Mouse (Mus musculus) B cell, adult 2 months (primary cell): ENCODE data around the gene Gm37240.

Experiments
- DNase-seq, 2 experiments: peaks; one replicate each; pipeline ENCODE4 v3.0.0; 2022

Gene Gm37240

DNA sequence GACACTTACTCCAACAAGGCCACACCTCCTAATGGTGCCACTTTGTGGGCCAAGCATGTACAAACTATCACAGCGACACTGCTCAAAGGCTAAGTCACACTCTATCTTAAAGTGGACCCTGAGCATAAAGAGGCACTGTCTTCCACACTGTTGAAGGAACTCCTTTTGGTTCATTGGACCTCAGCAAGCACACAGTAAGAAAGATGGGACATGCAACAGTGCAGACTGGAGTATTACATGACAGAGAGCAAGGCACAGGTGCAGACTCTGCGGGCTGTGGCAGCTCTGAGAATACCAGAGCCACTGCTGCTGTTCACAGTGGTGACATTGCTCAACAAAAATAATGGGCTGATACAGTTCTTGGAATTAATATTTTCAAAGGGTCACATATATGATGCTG, 907.2 kb downstream of the Gm37240 start:
- no peak for DNase-seq

DNA sequence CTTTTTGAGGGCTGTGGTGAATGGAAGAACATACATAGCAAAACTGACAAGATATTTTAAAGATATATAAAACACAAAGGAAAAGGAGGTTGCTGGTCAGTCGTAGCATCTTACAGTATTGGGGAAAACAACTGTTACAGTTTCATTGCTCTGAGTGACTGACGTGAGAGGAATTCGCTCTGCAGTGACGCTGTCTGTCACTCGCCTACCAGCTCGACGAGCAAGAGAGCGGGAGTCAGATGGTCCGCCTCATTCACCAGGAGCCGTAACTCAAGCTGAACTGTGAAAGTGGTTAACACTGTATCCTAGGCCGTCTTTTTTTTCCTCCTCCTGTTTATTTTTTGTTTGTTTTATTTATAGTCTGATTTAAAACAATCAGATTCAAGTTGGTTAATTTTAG, 908.6 kb downstream of the Gm37240 start:
- DNase-seq = no peak

DNA sequence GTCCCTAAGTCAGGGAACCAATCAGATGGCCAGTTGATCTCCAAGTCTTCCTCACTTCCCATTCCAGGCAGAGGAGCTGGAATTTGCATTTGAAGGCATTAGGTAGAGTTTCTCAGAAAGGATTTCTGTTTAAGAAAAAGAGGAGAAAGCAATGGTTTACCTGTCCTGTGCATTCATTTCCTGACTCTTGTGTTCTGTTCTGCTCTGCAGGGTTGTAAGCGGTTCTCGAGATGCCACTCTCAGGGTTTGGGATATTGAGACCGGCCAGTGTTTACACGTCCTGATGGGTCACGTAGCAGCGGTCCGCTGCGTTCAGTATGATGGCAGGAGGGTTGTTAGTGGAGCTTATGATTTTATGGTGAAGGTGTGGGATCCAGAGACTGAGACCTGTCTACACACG, 913.1 kb downstream of the Gm37240 start:
- DNase-seq = no peak

DNA sequence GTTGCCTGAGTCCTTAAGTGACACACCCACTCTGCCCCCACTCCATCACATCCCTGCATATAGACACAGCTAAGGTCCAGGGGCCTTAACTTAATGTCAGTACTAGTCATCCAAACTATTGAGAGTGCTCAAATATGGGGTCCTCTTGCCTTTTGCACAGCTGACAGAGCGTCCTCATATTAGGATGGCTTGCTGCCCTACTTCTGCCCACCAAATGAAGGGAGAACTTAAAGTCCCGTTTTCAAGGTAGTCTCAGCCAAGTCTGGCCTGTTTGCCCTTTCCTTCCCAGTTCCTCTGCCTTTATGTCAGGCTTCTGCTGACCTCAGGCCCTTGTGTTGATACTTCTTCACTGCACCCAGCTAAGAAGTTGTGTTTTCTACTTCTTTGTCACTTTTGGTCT, 914.4 kb downstream of the Gm37240 start:
- no peak for DNase-seq

DNA sequence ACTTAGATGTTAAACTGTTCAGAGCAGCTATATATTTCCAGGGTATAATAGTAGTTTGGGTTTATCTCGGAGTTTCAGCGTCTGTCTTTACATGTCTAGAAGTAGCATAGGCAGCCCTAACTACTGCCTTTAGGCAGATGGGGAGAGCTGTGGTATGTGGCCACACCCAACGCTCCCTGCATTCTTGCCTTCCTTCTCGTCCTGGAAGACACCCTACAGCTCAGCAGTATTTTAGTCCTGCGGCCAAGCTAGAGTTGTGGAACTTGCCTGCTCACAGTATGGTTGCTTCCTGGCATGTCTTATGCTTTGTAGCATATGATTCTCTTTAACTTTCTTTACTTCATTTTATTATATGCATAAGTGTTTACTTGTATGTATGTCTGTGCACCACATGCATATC, 915.8 kb downstream of the Gm37240 start:
- DNase-seq = no peak

GRCm38 (mm10) chr3:84967364-84967763, 920.0 kb downstream of the Gm37240 start:
- no peak for DNase-seq

DNA sequence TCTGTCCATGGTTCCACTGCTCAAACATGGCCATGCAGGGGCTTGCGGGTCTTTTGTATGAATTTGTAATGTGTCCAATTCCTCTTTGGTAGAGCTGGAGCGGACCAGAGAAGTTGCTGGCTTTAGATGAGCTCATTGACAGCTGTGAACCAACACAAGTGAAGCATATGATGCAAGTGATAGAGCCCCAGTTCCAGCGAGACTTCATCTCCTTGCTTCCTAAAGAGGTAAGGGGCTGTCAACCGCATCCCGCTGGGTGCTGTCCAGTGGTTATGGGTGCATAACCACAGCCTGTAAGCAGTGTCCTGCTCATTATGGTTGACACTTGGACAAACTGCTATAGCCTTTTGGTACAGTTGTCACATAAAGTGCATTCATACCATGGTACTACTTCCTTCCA, 922.2 kb downstream of the Gm37240 start:
- DNase-seq = no peak

DNA sequence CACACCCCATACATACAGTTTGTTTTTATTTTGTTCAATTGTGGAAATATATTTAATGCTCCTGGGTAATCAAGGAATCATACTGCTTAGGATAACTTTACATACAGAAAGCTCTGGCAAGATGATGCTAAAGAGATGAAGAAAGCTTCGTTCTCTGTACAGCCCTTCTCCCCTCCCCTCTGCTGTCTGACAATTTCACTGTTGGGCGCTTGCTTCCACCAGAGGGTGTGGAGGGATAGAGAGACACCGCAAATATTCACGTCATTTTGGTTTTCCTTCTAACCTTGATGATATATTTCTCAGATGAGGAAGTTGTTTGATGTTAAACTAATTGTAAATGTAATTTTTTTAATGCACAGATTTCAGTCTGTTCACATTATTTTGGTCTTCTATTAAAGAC, 931.5 kb downstream of the Gm37240 start:
- DNase-seq = no peak

DNA sequence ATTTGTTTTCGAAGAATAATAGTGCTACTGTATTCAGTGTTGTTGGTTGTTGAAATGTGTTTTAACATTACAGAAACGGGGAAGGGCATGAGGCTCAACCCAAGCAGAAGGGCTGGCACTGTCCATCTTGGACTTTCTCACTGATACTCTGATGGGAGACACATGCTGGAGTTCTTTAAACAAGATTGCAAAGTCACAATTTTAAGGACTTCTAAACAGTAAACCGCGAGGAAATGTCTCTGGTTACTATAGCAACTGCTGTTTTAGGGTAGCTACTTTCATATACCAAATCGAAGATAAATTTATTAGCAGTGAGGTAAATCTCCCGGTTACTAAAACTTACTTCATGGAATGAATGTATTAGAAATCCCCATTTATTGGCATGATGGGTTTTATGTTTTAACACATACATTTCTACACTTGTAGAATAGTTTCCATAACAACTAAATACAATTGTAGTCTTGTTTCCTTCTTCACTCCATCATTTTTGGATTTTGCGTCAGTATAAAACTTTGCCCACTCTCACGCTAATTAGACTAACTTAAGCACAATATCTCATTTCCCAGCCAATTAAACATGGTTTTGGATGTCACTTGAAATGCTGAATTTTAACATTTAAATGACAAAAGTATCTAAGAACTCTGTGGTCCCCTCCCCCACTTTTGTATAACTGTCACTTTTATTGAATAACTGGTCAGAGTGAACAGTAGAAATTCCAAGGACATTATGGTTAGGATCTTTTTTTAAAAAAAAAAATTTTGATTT, 932.1 kb downstream of the Gm37240 start:
- no peak for DNase-seq

GRCm38 (mm10) chr3:84952585-84953187, 934.6 kb downstream of the Gm37240 start:
- DNase-seq = no peak

DNA sequence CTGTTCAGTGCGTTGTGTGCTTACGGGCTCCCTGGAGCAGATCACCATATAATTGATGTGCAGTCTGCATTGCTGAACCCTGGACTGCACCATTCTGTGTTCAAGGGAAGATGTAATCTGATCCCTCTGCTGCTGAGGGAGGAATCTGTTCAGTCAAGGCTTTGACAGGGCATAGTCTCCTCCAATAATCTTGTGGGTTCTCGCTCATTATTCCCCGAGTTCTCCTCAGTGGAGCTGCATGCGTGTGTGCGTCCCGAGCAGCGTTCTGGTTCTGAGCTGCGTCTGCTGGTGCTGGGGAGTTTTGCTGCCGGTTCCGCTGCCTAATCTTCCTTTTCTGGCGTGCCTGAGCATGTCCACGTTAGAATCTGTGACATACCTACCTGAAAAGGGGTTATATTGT, 935.2 kb downstream of the Gm37240 start:
- no peak for DNase-seq

- no peak for DNase-seq
These were observed 935.6 kb downstream of the Gm37240 start for GRCm38 (mm10) chr3:84951698-84952097.

- no peak for DNase-seq
These were observed 937.9 kb downstream of the Gm37240 start for GRCm38 (mm10) chr3:84949387-84949786.

DNA sequence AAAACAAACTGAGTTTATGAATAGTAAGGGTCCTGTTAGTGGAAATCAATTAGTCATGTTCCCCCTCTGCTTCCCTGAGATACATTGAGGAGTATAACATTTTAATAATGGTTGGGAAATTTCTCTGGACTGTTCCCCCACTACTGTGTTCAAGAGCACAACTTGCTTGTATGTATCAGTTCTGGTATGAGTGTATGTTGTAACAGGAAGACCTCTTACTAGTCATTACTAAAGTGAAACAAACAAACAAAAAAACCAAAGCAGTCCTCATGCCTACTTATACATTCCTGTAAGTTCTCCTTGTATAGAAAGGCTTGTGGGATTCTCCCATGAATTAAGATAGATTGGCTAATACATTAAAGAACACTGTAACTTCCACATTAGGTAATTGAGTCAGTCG, 940.9 kb downstream of the Gm37240 start:
- DNase-seq = no peak

DNA sequence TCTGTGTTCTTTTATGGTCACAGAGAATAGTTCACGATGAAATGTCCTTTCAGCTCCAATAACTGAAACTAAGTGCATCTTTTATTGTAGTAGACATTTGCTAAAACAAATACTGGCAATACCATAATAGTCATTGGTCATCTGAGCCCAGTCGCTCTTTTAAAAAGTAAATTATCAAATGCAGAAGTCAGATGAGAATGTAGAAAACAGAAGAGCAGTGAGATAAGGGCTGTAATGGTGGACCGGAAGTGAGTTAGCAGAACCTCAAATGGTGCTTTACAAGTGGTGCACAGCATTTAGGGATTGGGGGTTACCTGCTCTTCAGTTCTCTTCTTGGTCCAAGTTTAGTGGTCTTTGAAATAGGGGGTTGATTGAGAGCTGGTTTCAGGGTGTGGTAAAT, 942.4 kb downstream of the Gm37240 start:
- no peak for DNase-seq

DNA sequence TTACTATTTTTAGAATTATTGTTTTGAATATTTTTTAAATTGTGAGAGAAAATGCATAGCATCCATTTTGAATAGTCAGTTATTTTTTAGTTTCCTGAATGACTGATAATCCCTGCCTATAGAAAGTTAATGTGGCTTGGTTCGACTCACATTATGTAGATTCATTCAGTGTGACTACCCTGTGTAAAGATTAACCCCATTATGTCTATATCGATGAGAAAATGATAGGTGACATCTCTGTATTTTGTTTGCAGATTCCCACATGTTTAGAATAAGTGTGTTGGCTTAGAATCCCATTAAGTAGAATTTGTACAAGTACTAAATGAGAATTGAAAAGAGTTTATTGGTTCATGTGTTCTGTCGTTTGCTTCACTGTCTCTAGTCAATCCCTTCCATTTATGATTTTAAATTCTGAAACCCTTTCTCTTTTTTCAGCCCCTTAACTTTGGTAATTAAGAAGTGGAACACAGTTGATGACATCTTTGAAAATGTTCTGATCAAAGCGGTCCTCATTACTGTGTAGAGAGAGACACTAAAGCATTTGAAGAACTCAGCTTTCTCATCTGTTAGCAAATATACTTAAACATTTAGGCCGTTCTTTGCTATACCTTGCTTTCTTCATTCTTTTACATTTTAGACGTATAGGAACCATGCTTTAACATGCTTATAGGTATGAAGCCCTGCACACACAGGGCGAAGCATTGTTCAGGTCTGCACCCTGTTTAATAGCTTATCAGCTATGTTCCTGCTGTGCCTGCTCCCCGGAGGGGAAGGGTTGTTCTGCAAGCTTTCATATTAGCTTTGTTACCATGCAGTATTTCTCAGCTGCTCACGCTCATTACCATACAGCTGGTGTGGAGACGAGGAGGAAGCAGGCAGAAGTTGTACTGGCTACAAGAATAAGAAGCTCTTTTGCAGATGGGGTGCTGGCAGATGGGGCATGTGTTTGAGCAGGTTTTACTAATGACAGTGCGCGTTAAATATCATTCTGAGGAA, 949.7 kb downstream of the Gm37240 start:
- DNase-seq = no peak

GRCm38 (mm10) chr3:84936956-84937355, 950.4 kb downstream of the Gm37240 start:
- no peak for DNase-seq

- DNase-seq = no peak
These were observed 951.1 kb downstream of the Gm37240 start for GRCm38 (mm10) chr3:84936252-84936651.

DNA sequence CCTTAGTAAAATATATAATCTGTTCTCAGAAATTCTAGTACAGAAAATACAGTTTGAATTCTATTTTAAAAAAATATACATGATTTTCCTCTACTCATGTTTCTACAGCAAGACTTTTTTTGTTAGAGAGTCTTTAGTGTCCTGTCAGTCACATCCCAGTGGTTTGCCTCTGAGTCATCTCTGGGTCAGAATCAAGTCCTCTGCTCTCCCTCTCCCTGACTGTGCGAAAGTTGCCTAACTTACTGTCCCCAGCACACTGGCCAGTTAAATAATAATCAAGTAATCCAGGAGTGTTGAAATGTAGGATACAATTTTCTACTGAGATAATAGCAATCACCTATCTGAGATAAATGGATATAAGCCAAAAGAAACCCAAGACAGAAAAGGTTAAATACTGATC, 951.6 kb downstream of the Gm37240 start:
- no peak for DNase-seq

DNA sequence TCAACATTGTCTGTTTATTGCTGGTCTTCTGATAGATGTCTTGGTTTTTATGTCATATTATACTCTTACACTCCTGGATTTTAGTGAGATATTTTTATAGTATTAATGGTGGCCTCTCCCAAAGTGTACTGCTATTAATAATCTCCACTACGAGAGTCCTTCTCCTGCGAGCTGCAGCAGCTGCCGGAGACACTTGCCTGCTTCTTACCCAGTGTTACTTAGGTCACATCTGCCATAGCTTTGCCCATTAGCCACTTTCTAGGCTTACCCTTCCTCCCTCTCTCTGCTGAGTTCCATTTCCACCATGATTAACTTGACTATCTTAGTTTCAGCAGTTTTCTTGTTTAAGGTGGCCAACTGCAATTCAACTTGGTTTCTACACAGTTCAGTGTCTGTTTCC, 956.6 kb downstream of the Gm37240 start:
- DNase-seq = no peak

- no peak for DNase-seq
These were observed 958.1 kb downstream of the Gm37240 start for GRCm38 (mm10) chr3:84929171-84929570.

- peak in 1 of 2 experiments; percentile 7 for DNase-seq
These were observed 959.4 kb downstream of the Gm37240 start for GRCm38 (mm10) chr3:84927901-84928300.

DNA sequence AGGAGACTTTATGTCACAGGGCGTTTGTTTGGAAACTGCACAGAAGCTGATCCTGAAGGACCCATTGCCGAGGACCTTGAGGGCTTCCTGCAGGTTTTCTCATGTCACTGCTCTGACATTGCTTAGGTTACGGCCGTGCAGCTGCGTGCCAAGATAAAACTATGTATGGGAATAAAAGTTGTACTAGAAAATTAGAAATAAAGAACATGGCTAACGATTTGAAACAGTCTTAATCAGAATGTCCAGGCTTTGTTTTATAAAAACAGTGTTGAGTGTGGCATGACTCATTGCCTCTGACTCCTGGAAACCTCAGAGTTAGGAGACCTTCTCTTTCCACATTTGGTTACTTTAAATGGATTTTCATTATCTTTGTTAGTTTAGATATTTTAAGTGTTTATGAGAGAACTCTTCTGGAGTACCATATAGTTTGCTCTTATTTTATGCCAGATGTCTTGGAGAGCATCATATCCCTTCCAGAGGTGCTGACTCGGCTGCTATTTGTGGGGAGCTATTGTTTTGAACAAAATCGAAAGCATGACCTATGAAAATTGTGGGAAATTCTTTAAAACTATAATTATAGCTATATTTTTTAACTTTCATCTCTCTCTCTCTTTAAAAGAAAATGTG, 960.0 kb downstream of the Gm37240 start:
- DNase-seq = no peak
